Mouse (Mus musculus) ES-E14 (cell line): ENCODE results near the gene Cntnap5a. TPM values are rescaled to one million over a fixed set of nuclear protein-coding genes. Genes with fewer than 3 reads are reported as not detected.

Experiments used
- DNase-seq: peaks from one replicate; pipeline ENCODE4 v3.0.0-alpha.2; 2013; ENCODE audit warnings: low read depth, low spot score
- H3K27ac ChIP-seq: 2 replicates; pipeline ENCODE4 v1.5.1; 2012; ENCODE audit warnings: low read depth, mild to moderate bottlenecking, low read length, moderate library complexity, mixed read lengths; ENCODE audit not compliant: poor library complexity, insufficient read depth, severe bottlenecking
- H3K36me3 ChIP-seq: 2 replicates; pipeline ENCODE4 v1.6.1; 2012; ENCODE audit warnings: mild to moderate bottlenecking, low read length, moderate library complexity, mixed read lengths; ENCODE audit not compliant: control insufficient read depth, poor library complexity, insufficient read depth, severe bottlenecking
- H3K4me1 ChIP-seq, 2 experiments: fragments of 150-350 bp in 1 of 2; sonication (generic) in 1 of 2; 2 replicates each; pipeline ENCODE4 v1.6.1; 2012; ENCODE audit warnings: low read length in 2 of 2, mild to moderate bottlenecking in 1 of 2, mixed read lengths in 1 of 2; ENCODE audit not compliant: control insufficient read depth in 2 of 2, insufficient read depth in 2 of 2, poor library complexity in 1 of 2
- H3K4me3 ChIP-seq, 2 experiments: fragments of 150-350 bp in 1 of 2; sonication (generic) in 1 of 2; 2 replicates each; pipeline ENCODE4 v1.5.1; 2012; ENCODE audit warnings: low read length in 2 of 2, low read depth in 1 of 2, mild to moderate bottlenecking in 1 of 2, mixed read lengths in 1 of 2; ENCODE audit not compliant: insufficient read depth in 1 of 2, poor library complexity in 1 of 2, severe bottlenecking in 1 of 2
- H3K9ac ChIP-seq: 2 replicates; pipeline ENCODE4 v1.6.1; 2012; ENCODE audit warnings: low read depth, mild to moderate bottlenecking, low read length, mixed read lengths; ENCODE audit not compliant: poor library complexity, insufficient read depth, severe bottlenecking
- H3K9me3 ChIP-seq: fragments of 150-350 bp; sonication (generic); 2 replicates; pipeline ENCODE4 v1.6.1; 2012; ENCODE audit warnings: low read depth, mild to moderate bottlenecking, low read length; ENCODE audit not compliant: control insufficient read depth, insufficient read depth
- CHD2 ChIP-seq: IDR thresholded peaks from 2 replicates; pipeline ENCODE4 v1.6.1; 2014; ENCODE audit warnings: mild to moderate bottlenecking, low read depth, low read length, inconsistent platforms
- HCFC1 ChIP-seq: IDR thresholded peaks from 2 replicates; pipeline ENCODE4 v1.6.1; 2012; ENCODE audit warnings: low read length, inconsistent platforms, borderline replicate concordance; ENCODE audit not compliant: insufficient read depth
- MAFK ChIP-seq: IDR thresholded peaks from 2 replicates; pipeline ENCODE4 v1.6.1; 2014; ENCODE audit warnings: mild to moderate bottlenecking, low read depth, low read length, inconsistent platforms; ENCODE audit not compliant: insufficient read depth
- ZC3H11A ChIP-seq: IDR thresholded peaks from 2 replicates; pipeline ENCODE4 v1.6.1; 2012; ENCODE audit warnings: low read depth, mild to moderate bottlenecking, inconsistent platforms, low read length, borderline replicate concordance
- ZNF384 ChIP-seq: IDR thresholded peaks from 2 replicates; pipeline ENCODE4 v1.6.1; 2012; ENCODE audit warnings: low read depth, low read length, inconsistent platforms
- in situ Hi-C, 2 experiments: fragments of 600-800 bp; cut with MboI; formaldehyde crosslinking; loops; one replicate each; pipeline ENCODE4 v1.15.1; 2025; ENCODE audit warnings: low sequenced_read_pairs in 2 of 2, inconsistent platforms in 1 of 2; ENCODE audit not compliant: unreplicated experiment in 2 of 2
- total RNA-seq: library from RNA; depleted of rRNA; stranded (reverse); fragments of 300-350 nt; gene quantifications from 2 replicates; pipeline ENCODE4 v1.2.3, GENCODE M21; 2012

The Cntnap5a gene
- total RNA-seq, 1 experiment = not detected

GRCm38 (mm10) chr1:116577969-116578666 lies 893.6 kb downstream of the Cntnap5a start:
- Histone ChIP-seq H3K36me3 (no peaks in the 10 kb centered on the region), H3K27ac (no peak overlapping the region), H3K9ac (no peak overlapping the region), H3K9me3 (no peaks in the 10 kb centered on the region), H3K4me1 (no peaks in the 10 kb centered on the region), H3K4me3 (no peak overlapping the region)
- DNase-seq = no peak
- no peak for TF ChIP-seq ZNF384
- no peak for TF ChIP-seq ZC3H11A
- no peak for TF ChIP-seq CHD2
- TF ChIP-seq HCFC1 = no peak
- TF ChIP-seq MAFK = no peak
- in situ Hi-C loops = no loop called here

- DNase-seq = no peak
- no peaks in the 10 kb centered on the region for H3K4me1 ChIP-seq
- TF ChIP-seq ZNF384 (no peak), ZC3H11A (no peak), MAFK (no peak), CHD2 (no peak), HCFC1 (no peak)
- no peak overlapping the region for H3K27ac ChIP-seq
- in situ Hi-C loops = no loop called here
- H3K36me3 ChIP-seq = no peaks in the 10 kb centered on the region
- no peak overlapping the region for H3K4me3 ChIP-seq
- H3K9ac ChIP-seq = no peak overlapping the region
- no peaks in the 10 kb centered on the region for H3K9me3 ChIP-seq
Observed at GRCm38 (mm10) chr1:116616272-116616671, 931.7 kb downstream of the Cntnap5a start.
